ENCODE assay signal across 8 mouse cellular contexts in genomic region chr10:117432415-117432814, GRCm38 (mm10). TPM values are rescaled to one million over a fixed set of nuclear protein-coding genes. Genes with fewer than 3 reads are reported as not detected.
DNase-seq lines count a peak whose midpoint lies in the region; ATAC-seq and TF ChIP-seq lines count a peak whose summit lies in the region.

No protein-coding gene starts in this region.

- H3K36me3 ChIP-seq in forebrain, embryonic 14.5 days (ENCODE audit: control insufficient read depth, insufficient read depth, low read length), result no peaks in the 10 kb centered on the region
- no peaks in the 10 kb centered on the region for H3K36me3 ChIP-seq in hindbrain, embryonic 11.5 days (ENCODE audit: control insufficient read depth, insufficient read depth, low read length)
- peaks cover 3% of the 10 kb centered on the region for H3K36me3 ChIP-seq in megakaryocyte, embryonic 14.5 days (replicated peaks; ENCODE audit: low read length)

- TF ChIP-seq CTCF in Patski (IDR thresholded peaks at IDR 0.05), result peak; percentile 61

- CTCF ChIA-PET in Patski (lab: Charles Lee), result interaction anchor here (0.9 to 1.3 kb wide), 3 partner anchors 11 to 87 kb away, joined by 3 to 4 read pairs (median 3); no protein-coding TSS in a partner anchor

- no peak overlapping the region for H3K4me3 ChIP-seq in forebrain, embryonic 14.5 days (ENCODE audit: low read depth, low read length)
- no peak overlapping the region for H3K4me3 ChIP-seq in hindbrain, embryonic 11.5 days (ENCODE audit: low read depth, low read length)
- peak overlapping the region; percentile 84 for H3K4me3 ChIP-seq in megakaryocyte, embryonic 14.5 days (replicated peaks)

- POLR2A ChIA-PET in Patski (lab: Charles Lee), result no interaction called here

- H3K9ac ChIP-seq in forebrain, embryonic 14.5 days (ENCODE audit: low read length), result no peak overlapping the region
- H3K9ac ChIP-seq in hindbrain, embryonic 11.5 days (ENCODE audit: low read depth, low read length), result no peak overlapping the region

- H3K27me3 ChIP-seq in Patski, result peaks cover 10% of the 10 kb centered on the region
- 0 out of 2 replicates have a peak, but pooled peaks cover 3% of the 10 kb centered on the region for H3K27me3 ChIP-seq in forebrain, embryonic 14.5 days (replicated peaks; ENCODE audit: control insufficient read depth, insufficient read depth, low read length)
- no peaks in the 10 kb centered on the region for H3K27me3 ChIP-seq in hindbrain, embryonic 11.5 days (ENCODE audit: control insufficient read depth, insufficient read depth, low read length)
- no peaks in the 10 kb centered on the region for H3K27me3 ChIP-seq in megakaryocyte, embryonic 14.5 days (replicated peaks)

- 11% methylated on average over 21 of the region's 21 CpGs for WGBS in forebrain, embryonic 14.5 days
- WGBS in hindbrain, embryonic 11.5 days, result 14% methylated on average over 21 of the region's 21 CpGs

- H3K9me3 ChIP-seq in forebrain, embryonic 14.5 days (replicated peaks; ENCODE audit: control insufficient read depth, low read length), result no peaks in the 10 kb centered on the region
- H3K9me3 ChIP-seq in hindbrain, embryonic 11.5 days (ENCODE audit: control insufficient read depth, low read length), result no peaks in the 10 kb centered on the region
- H3K9me3 ChIP-seq in megakaryocyte, embryonic 14.5 days, result peaks cover 9% of the 10 kb centered on the region; the same call in 1 of the 2 replicates

- ATAC-seq in Patski, result no peak
- ATAC-seq in forebrain, embryonic 14.5 days, result peak; percentile 33; the same call in 1 of the 2 replicates
- ATAC-seq in hindbrain, embryonic 11.5 days (ENCODE audit: low FRiP score), result peak; percentile 56; the same call in 1 of the 2 replicates

- DNase-seq in Patski (ENCODE audit: low read depth, low spot score), result no peak
- peak; percentile 47 for DNase-seq in cerebellum, adult 11-12 months
- DNase-seq in forebrain, embryonic 14.5 days (ENCODE audit: low spot score), result peak; percentile 69
- peak; percentile 86 for DNase-seq in hindbrain, embryonic 11.5 days (ENCODE audit: low spot score)
- peak; percentile 41 to 47 for DNase-seq in left cerebral cortex, postnatal 25 days (ENCODE audit: low spot score in 2 of 2)
- peak; percentile 78 for DNase-seq in right cerebral cortex, postnatal 14 days
- DNase-seq in urinary bladder, postnatal 25 days (ENCODE audit: low spot score), result peak; percentile 71

- H3K4me2 ChIP-seq in forebrain, embryonic 14.5 days (ENCODE audit: low read length), result peak overlapping the region; percentile 32; the same call in 1 of the 2 replicates
- H3K4me2 ChIP-seq in hindbrain, embryonic 11.5 days (replicated peaks; ENCODE audit: low read depth, low read length), result no peak overlapping the region

- peaks cover 5% of the 10 kb centered on the region for H3K4me1 ChIP-seq in forebrain, embryonic 14.5 days (ENCODE audit: control insufficient read depth, insufficient read depth, low read length)
- H3K4me1 ChIP-seq in hindbrain, embryonic 11.5 days (replicated peaks; ENCODE audit: control insufficient read depth, insufficient read depth, low read length), result no peaks in the 10 kb centered on the region; the same call in 1 of the 2 replicates
- peaks cover 46% of the 10 kb centered on the region for H3K4me1 ChIP-seq in megakaryocyte, embryonic 14.5 days

- no peak overlapping the region for H3K27ac ChIP-seq in forebrain, embryonic 14.5 days (ENCODE audit: low read depth, low read length)
- H3K27ac ChIP-seq in hindbrain, embryonic 11.5 days (ENCODE audit: low read depth, low read length), result no peak overlapping the region

- intact Hi-C loops in left cerebral cortex, postnatal 25 days (cut with DNase I), result loop anchor here (10.0 kb wide), 1 partner anchor 98 kb away; no protein-coding TSS in a partner anchor

- in situ Hi-C loops in Patski (cut with MboI; ENCODE audit: low pct_unique_long_range_greater_than_20kb), result no loop called here

RNA-seq across cellular contexts. Expression of gene Cpsf6, which starts 52.6 kb away (rescaled TPM):
- polyA plus RNA-seq in Patski (2021), result 75.0 TPM
- polyA plus RNA-seq in forebrain, embryonic 14.5 days (2014; fragmentation: Nextera tagmentation; extraction: Ambion mirVana), result 188 and 232 TPM in 2 replicates
- polyA plus RNA-seq in hindbrain, embryonic 11.5 days (2014; fragmentation: Nextera tagmentation; extraction: Ambion mirVana), result 230 and 231 TPM in 2 replicates
- 100 to 1,000 TPM; 106 to 109 TPM for total RNA-seq in left cerebral cortex, postnatal 25 days (2021)
- 77.6 and 434 TPM in 2 replicates for polyA plus RNA-seq in megakaryocyte, embryonic 14.5 days (2012; ENCODE audit: insufficient read depth, low replicate concordance)
